Mouse (Mus musculus): ENCODE results near the gene Creb5. TPM values are rescaled to one million over a fixed set of nuclear protein-coding genes. Genes with fewer than 3 reads are reported as not detected.
A peak's percentile ranks its signal among the peaks of the same experiment; 100 is the strongest.

Gene Creb5
- polyA plus RNA-seq, 2 experiments: 20.0 to 46.1 TPM

- H3K27me3 ChIP-seq (ENCODE audit: control insufficient read depth, insufficient read depth, low read length): no peaks in the 10 kb centered on the region
- H3K4me2 ChIP-seq (replicated peaks; ENCODE audit: low read depth, low read length, severe bottlenecking): no peak overlapping the region
- no peak for DNase-seq (ENCODE audit: low spot score)
Measured at GRCm38 (mm10) chr6:53666503-53666902, 379.4 kb downstream of the Creb5 start.

DNA sequence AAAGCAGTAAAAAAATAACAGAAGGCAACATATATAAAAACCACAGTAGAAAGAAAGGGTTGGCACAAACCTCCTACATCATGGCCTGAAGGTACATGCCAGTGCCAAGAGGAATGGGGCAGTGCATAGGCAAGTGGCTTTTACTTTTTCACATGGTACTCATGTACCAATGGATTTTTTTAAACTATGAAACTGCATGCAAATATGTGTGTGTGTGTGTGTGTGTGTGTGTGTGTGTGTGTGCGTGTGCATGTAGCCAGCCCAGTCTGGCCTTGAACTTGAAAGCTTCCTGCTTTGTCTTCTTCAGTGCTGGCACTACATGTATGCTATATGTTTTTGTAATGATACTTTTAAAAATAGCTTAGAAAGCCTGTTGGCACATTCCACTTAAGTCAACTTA, 391.2 kb downstream of the Creb5 start:
- Histone ChIP-seq H3K9me3 (ENCODE audit: control insufficient read depth, low read length) (no peaks in the 10 kb centered on the region), H3K4me1 (ENCODE audit: control insufficient read depth, insufficient read depth, low read length) (peaks cover 28% of the 10 kb centered on the region), H3K4me3 (replicated peaks; ENCODE audit: low read length) (no peak overlapping the region), H3K27ac (replicated peaks; ENCODE audit: low read depth, low read length) (0 out of 2 replicates have a peak overlapping the region, but pooled peaks have one; percentile 13), H3K27me3 (ENCODE audit: control insufficient read depth, insufficient read depth, low read length) (no peaks in the 10 kb centered on the region), H3K4me2 (replicated peaks; ENCODE audit: low read depth, low read length, severe bottlenecking) (no peak overlapping the region), H3K36me3 (ENCODE audit: control insufficient read depth, insufficient read depth, low read length) (peaks cover 2% of the 10 kb centered on the region; the same call in 1 of the 2 replicates), H3K9ac (ENCODE audit: low read depth, low read length, severe bottlenecking) (no peak overlapping the region)
- ATAC-seq (ENCODE audit: low FRiP score, low read depth) (no peak), DNase-seq (ENCODE audit: low spot score) (no peak)
- WGBS: 86% methylated on average over 1 of the region's 1 CpGs
- TF ChIP-seq POLR2A (IDR thresholded peaks at IDR 0.05; ENCODE audit: borderline replicate concordance, extremely low read depth, insufficient read depth, insufficient read length): no peak

More at GRCm38 (mm10) chr6:53666503-53666902, 379.4 kb downstream of the Creb5 start:
- H3K9ac ChIP-seq (ENCODE audit: low read depth, low read length, severe bottlenecking): no peak overlapping the region
- no peak overlapping the region for H3K27ac ChIP-seq (replicated peaks; ENCODE audit: low read depth, low read length)
- 66% methylated on average over 5 of the region's 5 CpGs for WGBS
- no peak overlapping the region for H3K4me3 ChIP-seq (replicated peaks; ENCODE audit: low read length)
- H3K4me1 ChIP-seq (ENCODE audit: control insufficient read depth, insufficient read depth, low read length): peaks cover 24% of the 10 kb centered on the region
- H3K36me3 ChIP-seq (ENCODE audit: control insufficient read depth, insufficient read depth, low read length): no peaks in the 10 kb centered on the region; the same call in none of the 2 replicates
- no peak for ATAC-seq (ENCODE audit: low FRiP score, low read depth)
- TF ChIP-seq POLR2A (IDR thresholded peaks at IDR 0.05; ENCODE audit: borderline replicate concordance, extremely low read depth, insufficient read depth, insufficient read length): no peak
- no peaks in the 10 kb centered on the region for H3K9me3 ChIP-seq (ENCODE audit: control insufficient read depth, low read length)

GRCm38 (mm10) chr6:53680046-53680445, 393.0 kb downstream of the Creb5 start:
- H3K4me3 ChIP-seq (replicated peaks; ENCODE audit: low read length): no peak overlapping the region
- DNase-seq (ENCODE audit: low spot score) (no peak), ATAC-seq (ENCODE audit: low FRiP score, low read depth) (no peak)
- TF ChIP-seq POLR2A (IDR thresholded peaks at IDR 0.05; ENCODE audit: borderline replicate concordance, extremely low read depth, insufficient read depth, insufficient read length): no peak
- H3K9me3 ChIP-seq (ENCODE audit: control insufficient read depth, low read length): no peaks in the 10 kb centered on the region
- no peak overlapping the region for H3K27ac ChIP-seq (replicated peaks; ENCODE audit: low read depth, low read length)
- 82% methylated on average over 8 of the region's 8 CpGs for WGBS
- H3K4me2 ChIP-seq (replicated peaks; ENCODE audit: low read depth, low read length, severe bottlenecking): no peak overlapping the region
- H3K27me3 ChIP-seq (ENCODE audit: control insufficient read depth, insufficient read depth, low read length): no peaks in the 10 kb centered on the region
- H3K4me1 ChIP-seq (ENCODE audit: control insufficient read depth, insufficient read depth, low read length): peaks cover 30% of the 10 kb centered on the region
- peaks cover 3% of the 10 kb centered on the region for H3K36me3 ChIP-seq (ENCODE audit: control insufficient read depth, insufficient read depth, low read length)
- H3K9ac ChIP-seq (ENCODE audit: low read depth, low read length, severe bottlenecking): no peak overlapping the region

DNA sequence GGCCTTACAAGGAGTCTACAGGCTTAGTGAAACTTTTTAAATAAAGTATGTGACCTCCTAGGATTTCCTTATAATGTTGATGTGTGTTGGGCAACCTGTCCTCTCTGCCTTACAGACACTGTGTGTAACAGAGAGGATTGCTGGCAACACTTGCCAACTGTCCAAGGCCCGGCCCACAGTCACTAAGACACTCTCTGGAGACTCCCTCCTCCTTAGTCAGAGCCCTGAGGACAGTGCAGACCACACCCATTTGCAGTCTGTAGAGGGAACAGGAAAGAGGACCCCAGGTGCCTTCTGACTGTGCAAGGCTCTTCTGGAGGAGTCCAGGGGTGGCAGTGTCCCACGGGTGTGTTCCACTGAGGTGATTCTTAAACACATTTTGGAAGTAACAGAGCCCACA, 397.3 kb downstream of the Creb5 start:
- no peak overlapping the region for H3K4me3 ChIP-seq (replicated peaks; ENCODE audit: low read length)
- WGBS: 59% methylated on average over 2 of the region's 2 CpGs
- ATAC-seq (ENCODE audit: low FRiP score, low read depth): no peak
- no peak for DNase-seq (ENCODE audit: low spot score)
- H3K4me2 ChIP-seq (replicated peaks; ENCODE audit: low read depth, low read length, severe bottlenecking): no peak overlapping the region
- H3K27ac ChIP-seq (replicated peaks; ENCODE audit: low read depth, low read length): no peak overlapping the region
- no peak overlapping the region for H3K9ac ChIP-seq (ENCODE audit: low read depth, low read length, severe bottlenecking)
- no peak for TF ChIP-seq POLR2A (IDR thresholded peaks at IDR 0.05; ENCODE audit: borderline replicate concordance, extremely low read depth, insufficient read depth, insufficient read length)
- H3K36me3 ChIP-seq (ENCODE audit: control insufficient read depth, insufficient read depth, low read length): peaks cover 23% of the 10 kb centered on the region
- H3K4me1 ChIP-seq (ENCODE audit: control insufficient read depth, insufficient read depth, low read length): peaks cover 31% of the 10 kb centered on the region
- H3K9me3 ChIP-seq (ENCODE audit: control insufficient read depth, low read length): no peaks in the 10 kb centered on the region
- H3K27me3 ChIP-seq (ENCODE audit: control insufficient read depth, insufficient read depth, low read length): no peaks in the 10 kb centered on the region

- Histone ChIP-seq H3K27ac (replicated peaks; ENCODE audit: low read depth, low read length) (no peak overlapping the region), H3K9me3 (ENCODE audit: control insufficient read depth, low read length) (no peaks in the 10 kb centered on the region), H3K4me2 (replicated peaks; ENCODE audit: low read depth, low read length, severe bottlenecking) (no peak overlapping the region), H3K4me1 (ENCODE audit: control insufficient read depth, insufficient read depth, low read length) (peaks cover 31% of the 10 kb centered on the region), H3K9ac (ENCODE audit: low read depth, low read length, severe bottlenecking) (no peak overlapping the region), H3K27me3 (ENCODE audit: control insufficient read depth, insufficient read depth, low read length) (no peaks in the 10 kb centered on the region), H3K4me3 (replicated peaks; ENCODE audit: low read length) (no peak overlapping the region), H3K36me3 (ENCODE audit: control insufficient read depth, insufficient read depth, low read length) (peaks cover 27% of the 10 kb centered on the region)
- DNase-seq (ENCODE audit: low spot score) (no peak), ATAC-seq (ENCODE audit: low FRiP score, low read depth) (no peak)
- TF ChIP-seq POLR2A (IDR thresholded peaks at IDR 0.05; ENCODE audit: borderline replicate concordance, extremely low read depth, insufficient read depth, insufficient read length): no peak
- WGBS: 78% methylated on average over 14 of the region's 14 CpGs
Measured at GRCm38 (mm10) chr6:53685323-53685722, 398.3 kb downstream of the Creb5 start.
